Mouse (Mus musculus) heart, embryonic 10.5 days (tissue): ENCODE data around the gene Pomp. TPM values are rescaled to one million over a fixed set of nuclear protein-coding genes. Genes with fewer than 3 reads are reported as not detected.

ENCODE experiments used
- DNase-seq: peaks from one replicate; pipeline ENCODE4 v3.0.0-alpha.2; 2017; ENCODE audit warnings: low spot score
- H3K27ac ChIP-seq: fragments of 300-500 bp; sonication (generic); 2 replicates; pipeline ENCODE4 v1.5.1; 2016; ENCODE audit warnings: mild to moderate bottlenecking
- H3K27me3 ChIP-seq: fragments of 300-500 bp; sonication (generic); 2 replicates; pipeline ENCODE4 v1.6.1; 2016; ENCODE audit warnings: mild to moderate bottlenecking; ENCODE audit not compliant: poor library complexity, insufficient read depth, severe bottlenecking
- H3K36me3 ChIP-seq: fragments of 300-500 bp; sonication (generic); 2 replicates; pipeline ENCODE4 v1.6.1; 2016; ENCODE audit warnings: mild to moderate bottlenecking, moderate library complexity
- H3K4me1 ChIP-seq: fragments of 300-500 bp; sonication (generic); 2 replicates; pipeline ENCODE4 v1.6.1; 2016; ENCODE audit warnings: mild to moderate bottlenecking
- H3K4me3 ChIP-seq: fragments of 300-500 bp; sonication (generic); 2 replicates; pipeline ENCODE4 v1.5.1; 2016; ENCODE audit warnings: mild to moderate bottlenecking, moderate library complexity
- H3K9me3 ChIP-seq: fragments of 300-500 bp; sonication (generic); 2 replicates; pipeline ENCODE4 v1.6.1; 2016; ENCODE audit warnings: mild to moderate bottlenecking, moderate library complexity
- WGBS: fragments of 180-500 bp; shearing (Covaris S2); methylation state at CpG from one replicate; pipeline ENCODE4 v1.1.7; 2016; 5-methylcytosine and 5-hydroxymethylcytosine counted together
- polyA plus RNA-seq: library from polyadenylated mRNA; unstranded; fragments of >200 nt; fragmentation: Nextera tagmentation; extraction: Ambion mirVana; gene quantifications from 2 replicates; pipeline ENCODE4 v1.2.1, GENCODE M21; 2016

Gene Pomp
- polyA plus RNA-seq = 392 and 458 TPM in 2 replicates

- peak within 1 kb of the TSS; percentile 99 for H3K4me3 ChIP-seq
- DNase-seq = peak; percentile 96
- H3K4me1 ChIP-seq = peaks cover 14% of the 10 kb centered on the region
- peaks cover 34% of the 10 kb centered on the region for H3K36me3 ChIP-seq
- WGBS = under 1% methylated on average over 68 of the region's 68 CpGs
- H3K27me3 ChIP-seq = no peaks in the 10 kb centered on the region
- H3K9me3 ChIP-seq = no peaks in the 10 kb centered on the region
- H3K27ac ChIP-seq = peak within 1 kb of the TSS; percentile 94
These were observed at the start of gene Pomp for GRCm38 (mm10) chr5:147860449-147861261. Gene Pomp (plus strand): TSS chr5:147860461.

GRCm38 (mm10) chr5:147812255-147813040 is 47.8 kb upstream of the Pomp start:
- DNase-seq = no peak
- WGBS = 78% methylated on average over 13 of the region's 13 CpGs
- H3K36me3 ChIP-seq = no peaks in the 10 kb centered on the region
- no peaks in the 10 kb centered on the region for H3K27me3 ChIP-seq
- H3K9me3 ChIP-seq = peaks cover 4% of the 10 kb centered on the region; the same call in 1 of the 2 replicates
- H3K27ac ChIP-seq = no peak overlapping the region
- 0 out of 2 replicates have a peak, but pooled peaks cover 5% of the 10 kb centered on the region for H3K4me1 ChIP-seq
- no peak overlapping the region for H3K4me3 ChIP-seq

- DNase-seq = no peak
- Histone ChIP-seq H3K36me3 (no peaks in the 10 kb centered on the region), H3K9me3 (peaks cover 8% of the 10 kb centered on the region; the same call in 1 of the 2 replicates), H3K27ac (no peak overlapping the region), H3K4me1 (0 out of 2 replicates have a peak, but pooled peaks cover 5% of the 10 kb centered on the region), H3K27me3 (no peaks in the 10 kb centered on the region), H3K4me3 (no peak overlapping the region)
- 70% methylated on average over 13 of the region's 13 CpGs for WGBS
These were observed 45.3 kb upstream of the Pomp start for GRCm38 (mm10) chr5:147814971-147815370.

- DNase-seq = no peak
- H3K9me3 ChIP-seq = peaks cover 8% of the 10 kb centered on the region; the same call in 1 of the 2 replicates
- H3K4me3 ChIP-seq = no peak overlapping the region
- H3K27ac ChIP-seq = no peak overlapping the region
- 74% methylated on average over 8 of the region's 8 CpGs for WGBS
- H3K4me1 ChIP-seq = 0 out of 2 replicates have a peak, but pooled peaks cover 5% of the 10 kb centered on the region
- H3K36me3 ChIP-seq = no peaks in the 10 kb centered on the region
- H3K27me3 ChIP-seq = no peaks in the 10 kb centered on the region
These were observed 44.7 kb upstream of the Pomp start for GRCm38 (mm10) chr5:147815592-147815991.

GRCm38 (mm10) chr5:147816465-147816864 is 43.8 kb upstream of the Pomp start:
- Histone ChIP-seq H3K9me3 (peaks cover 8% of the 10 kb centered on the region; the same call in 1 of the 2 replicates), H3K4me1 (0 out of 2 replicates have a peak, but pooled peaks cover 5% of the 10 kb centered on the region), H3K36me3 (no peaks in the 10 kb centered on the region), H3K27me3 (no peaks in the 10 kb centered on the region), H3K4me3 (no peak overlapping the region), H3K27ac (no peak overlapping the region)
- DNase-seq = no peak
- 74% methylated on average over 4 of the region's 4 CpGs for WGBS

GRCm38 (mm10) chr5:147817747-147818496 is 42.3 kb upstream of the Pomp start:
- 86% methylated on average over 9 of the region's 9 CpGs for WGBS
- no peak for DNase-seq

GRCm38 (mm10) chr5:147818866-147819265 is 41.4 kb upstream of the Pomp start:
- Histone ChIP-seq H3K27me3 (no peaks in the 10 kb centered on the region), H3K36me3 (no peaks in the 10 kb centered on the region), H3K4me3 (no peak overlapping the region), H3K27ac (no peak overlapping the region), H3K9me3 (peaks cover 8% of the 10 kb centered on the region; the same call in 1 of the 2 replicates), H3K4me1 (no peaks in the 10 kb centered on the region)
- no peak for DNase-seq
- 78% methylated on average over 8 of the region's 8 CpGs for WGBS

More at GRCm38 (mm10) chr5:147817747-147818496, 42.3 kb upstream of the Pomp start:
- Histone ChIP-seq H3K27ac (no peak overlapping the region), H3K36me3 (no peaks in the 10 kb centered on the region), H3K27me3 (no peaks in the 10 kb centered on the region), H3K9me3 (peaks cover 8% of the 10 kb centered on the region; the same call in 1 of the 2 replicates), H3K4me1 (no peaks in the 10 kb centered on the region), H3K4me3 (no peak overlapping the region)

GRCm38 (mm10) chr5:147819895-147820294 is 40.4 kb upstream of the Pomp start:
- Histone ChIP-seq H3K27ac (no peak overlapping the region), H3K36me3 (no peaks in the 10 kb centered on the region), H3K9me3 (peaks cover 8% of the 10 kb centered on the region; the same call in 1 of the 2 replicates), H3K4me3 (no peak overlapping the region), H3K27me3 (no peaks in the 10 kb centered on the region), H3K4me1 (no peaks in the 10 kb centered on the region)
- WGBS = 86% methylated on average over 7 of the region's 7 CpGs
- no peak for DNase-seq

GRCm38 (mm10) chr5:147824021-147824605 is 36.1 kb upstream of the Pomp start:
- 77% methylated on average over 13 of the region's 13 CpGs for WGBS
- no peaks in the 10 kb centered on the region for H3K36me3 ChIP-seq
- H3K9me3 ChIP-seq = 0 out of 2 replicates have a peak, but pooled peaks cover 3% of the 10 kb centered on the region
- H3K27me3 ChIP-seq = no peaks in the 10 kb centered on the region
- no peak for DNase-seq
- H3K4me1 ChIP-seq = peaks cover 22% of the 10 kb centered on the region
- H3K4me3 ChIP-seq = no peak overlapping the region
- H3K27ac ChIP-seq = no peak overlapping the region

- H3K27ac ChIP-seq = peak overlapping the region; percentile 47; the same call in 1 of the 2 replicates
- DNase-seq = no peak
- H3K27me3 ChIP-seq = no peaks in the 10 kb centered on the region
- peaks cover 22% of the 10 kb centered on the region for H3K4me1 ChIP-seq
- peak overlapping the region; percentile 46 for H3K4me3 ChIP-seq
- H3K9me3 ChIP-seq = no peaks in the 10 kb centered on the region
- 24% methylated on average over 22 of the region's 22 CpGs for WGBS
- no peaks in the 10 kb centered on the region for H3K36me3 ChIP-seq
These were observed 34.8 kb upstream of the Pomp start for GRCm38 (mm10) chr5:147825375-147825969.

GRCm38 (mm10) chr5:147826091-147826490 is 34.2 kb upstream of the Pomp start:
- Histone ChIP-seq H3K9me3 (no peaks in the 10 kb centered on the region), H3K27ac (0 out of 2 replicates have a peak overlapping the region, but pooled peaks have one; percentile 10), H3K27me3 (no peaks in the 10 kb centered on the region), H3K4me3 (peak overlapping the region; percentile 46), H3K4me1 (peaks cover 22% of the 10 kb centered on the region), H3K36me3 (no peaks in the 10 kb centered on the region)
- 33% methylated on average over 9 of the region's 9 CpGs for WGBS
- no peak for DNase-seq
